Mouse (Mus musculus) large intestine, adult 2 months (tissue): ENCODE data around the gene Jaml. TPM values are rescaled to one million over a fixed set of nuclear protein-coding genes. Genes with fewer than 3 reads are reported as not detected.
A peak's percentile ranks its signal among the peaks of the same experiment; 100 is the strongest.

Experiments used
- DNase-seq: peaks from one replicate; pipeline ENCODE4 v3.0.0-alpha.2; 2012; ENCODE audit warnings: low read depth, low spot score
- WGBS: fragments of 180-500 bp; shearing (Covaris S2); methylation state at CpG from one replicate; pipeline ENCODE4 v1.1.7; 2018; 5-methylcytosine and 5-hydroxymethylcytosine counted together
- polyA plus RNA-seq: library from polyadenylated mRNA; depleted of rRNA; stranded (reverse); fragments of >200 nt; gene quantifications from 2 replicates; pipeline ENCODE4 v1.2.3, GENCODE M21; 2012

The Jaml gene
- polyA plus RNA-seq, 1 experiment: 4.4 TPM

DNA sequence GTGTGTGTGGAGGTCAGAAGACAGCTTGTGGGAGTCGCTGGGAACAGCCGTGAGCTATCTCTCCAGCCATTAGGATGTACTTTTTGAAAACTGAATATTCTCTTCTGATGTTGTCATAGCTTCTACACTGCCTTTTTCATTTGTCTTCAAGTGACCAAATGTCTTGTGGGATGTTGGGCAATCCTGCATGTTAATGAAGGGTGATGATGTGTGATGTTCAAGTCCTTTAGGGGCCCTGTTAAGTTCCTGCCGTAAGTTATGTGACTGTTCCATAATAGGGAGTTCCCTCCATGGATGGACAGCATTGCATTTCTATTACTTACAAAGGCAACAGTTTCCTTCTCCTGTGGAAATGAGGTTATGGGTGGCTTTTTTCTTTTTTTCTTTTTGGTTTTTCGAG lies 12.2 kb upstream of the Jaml start:
- WGBS: 88% methylated on average over 4 of the region's 4 CpGs
- no peak for DNase-seq

DNA sequence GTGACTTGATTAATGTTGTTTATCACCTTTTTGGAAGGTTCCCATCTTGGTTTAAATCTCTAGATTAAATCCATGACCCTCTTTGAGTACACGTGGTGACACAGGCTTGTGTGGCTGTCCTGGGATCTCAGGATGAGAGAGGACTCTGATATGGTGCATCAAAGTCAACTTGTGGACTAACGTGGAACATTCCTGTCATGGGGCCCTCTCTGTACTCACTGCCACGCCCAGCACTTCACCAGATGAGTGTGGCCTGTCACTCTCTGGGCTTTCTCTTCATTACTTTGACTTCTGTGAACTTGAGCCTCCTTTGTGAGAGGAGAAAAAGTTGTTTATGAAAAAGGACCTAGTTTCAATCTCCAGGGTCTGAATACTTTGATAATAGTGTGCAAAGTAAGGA lies 7.2 kb upstream of the Jaml start:
- WGBS: 50% methylated on average over 3 of the region's 3 CpGs
- no peak for DNase-seq

DNA sequence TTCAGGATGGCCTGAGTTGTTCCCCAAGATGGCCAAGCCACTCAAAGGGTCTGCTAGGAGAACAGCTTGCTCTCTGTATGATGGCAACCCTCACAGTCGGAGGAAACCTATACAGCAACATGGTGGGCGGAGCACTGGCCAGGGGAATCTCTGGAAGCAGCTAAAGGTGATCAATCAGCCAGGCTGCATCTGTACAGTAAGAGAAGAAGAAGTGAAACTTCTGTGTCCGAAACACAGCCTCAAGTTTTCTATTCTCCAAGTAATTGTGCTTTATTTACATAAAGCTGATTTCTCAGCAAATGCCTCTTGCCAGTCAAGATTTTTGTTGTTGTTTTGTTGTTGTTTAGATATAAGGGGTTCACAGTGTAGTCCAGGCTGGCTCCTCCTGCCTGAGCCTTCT lies 1.1 kb upstream of the Jaml start:
- no peak for DNase-seq
- WGBS: 68% methylated on average over 3 of the region's 3 CpGs

DNA sequence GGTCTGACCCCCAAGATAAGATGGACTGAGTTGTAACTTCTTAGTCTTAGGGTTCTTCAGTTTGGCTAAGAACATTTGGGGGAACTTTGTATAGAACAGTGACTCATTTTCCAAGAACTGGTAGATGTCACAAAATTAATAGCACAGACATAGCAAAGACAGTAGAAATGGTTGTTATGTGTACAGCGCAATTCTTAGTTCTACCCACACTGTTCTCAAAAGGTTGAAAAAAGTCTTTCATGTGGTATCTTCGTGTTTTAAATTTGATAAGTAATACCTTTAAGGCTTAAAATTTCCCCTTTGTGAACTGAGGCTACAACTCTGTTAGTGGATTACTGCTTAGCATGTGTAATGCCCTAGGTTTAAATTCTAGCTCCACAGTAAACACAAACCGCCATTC lies 4.1 kb downstream of the Jaml start:
- WGBS: 91% methylated on average over 3 of the region's 3 CpGs
- DNase-seq: no peak

DNA sequence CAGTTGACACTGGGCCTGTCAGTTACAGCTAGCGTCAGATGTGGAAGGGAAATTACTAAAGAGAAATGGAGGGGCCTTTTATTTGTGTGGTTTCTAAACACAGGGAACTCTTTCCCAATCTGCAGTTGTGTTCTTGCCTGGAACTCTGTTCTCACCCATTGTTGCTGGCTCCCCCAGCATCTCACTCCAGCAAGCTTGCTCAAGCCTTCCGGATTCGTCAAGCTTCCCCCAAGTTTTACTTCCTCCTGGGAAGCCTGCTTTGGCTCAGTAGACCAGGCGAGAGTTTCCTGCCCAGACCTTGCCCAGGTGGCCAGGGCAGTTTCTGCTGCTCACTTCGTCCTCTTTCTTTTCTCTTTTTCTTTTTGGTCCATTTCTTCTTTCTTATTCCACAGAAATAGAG lies 5.6 kb downstream of the Jaml start:
- DNase-seq: no peak
- 71% methylated on average over 5 of the region's 5 CpGs for WGBS

DNA sequence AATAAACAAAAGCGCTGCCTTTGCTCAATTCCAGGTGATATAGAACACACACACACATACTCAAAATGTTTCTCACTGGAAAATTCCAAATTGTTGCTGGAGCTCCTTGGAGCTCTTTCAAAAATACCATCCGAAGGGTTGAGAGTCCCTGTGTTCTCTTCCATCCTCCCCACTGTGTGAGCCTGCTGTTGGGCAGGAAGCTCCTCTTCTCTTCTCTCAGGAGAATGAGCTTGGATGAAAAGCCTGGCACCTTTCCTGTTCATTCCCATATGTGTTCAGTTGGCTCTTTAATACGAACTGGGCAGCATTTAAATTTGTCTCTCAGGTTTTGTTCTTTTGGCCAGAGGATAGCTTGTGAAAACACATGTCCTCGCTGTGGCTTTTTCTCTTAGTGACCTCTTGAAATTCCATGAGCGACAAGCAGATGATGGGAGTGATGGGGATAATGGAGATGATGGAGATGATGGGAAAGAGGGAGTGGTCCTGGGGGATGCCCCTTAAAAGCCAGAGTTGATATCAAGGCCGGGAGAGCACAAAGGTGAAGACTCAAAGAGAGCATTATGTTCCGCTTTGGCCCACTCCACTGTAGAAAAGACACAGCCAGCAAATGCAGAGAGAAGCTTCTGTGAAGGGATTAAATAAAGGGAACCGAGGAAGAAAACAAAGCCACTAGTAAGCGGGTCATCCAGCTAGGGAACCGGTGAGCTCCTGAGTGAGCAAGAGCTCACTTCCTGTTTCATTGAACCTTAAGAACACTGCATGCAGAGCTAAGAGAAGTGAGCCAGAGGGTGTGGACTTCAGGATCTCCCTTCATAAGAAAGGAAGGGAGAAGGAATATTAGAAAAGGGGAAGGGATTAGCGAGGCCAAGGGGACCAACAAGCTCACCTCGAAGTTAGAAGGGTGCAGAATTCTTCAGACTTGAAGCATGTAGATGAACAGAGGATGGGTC lies 7.0 kb downstream of the Jaml start:
- WGBS: 78% methylated on average over 12 of the region's 12 CpGs
- no peak for DNase-seq

DNA sequence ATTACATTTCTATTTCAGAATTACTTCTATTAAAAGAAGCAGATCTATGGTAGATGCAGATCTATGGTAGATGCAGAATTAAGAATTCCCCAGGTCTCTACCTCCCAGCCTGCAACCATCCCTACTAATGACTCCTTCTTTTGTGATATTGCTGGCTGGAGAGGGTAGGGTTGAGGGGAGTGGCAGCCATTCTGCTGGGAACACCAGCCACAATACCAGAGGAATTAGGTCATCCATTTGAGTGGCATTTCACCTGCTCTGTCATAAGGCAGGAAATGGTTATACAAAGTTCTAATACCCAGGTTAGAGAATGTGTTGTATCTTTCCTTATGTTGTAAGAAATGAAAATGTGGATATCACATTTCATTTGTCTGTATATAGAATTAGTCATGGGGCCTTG lies 9.1 kb downstream of the Jaml start:
- DNase-seq: no peak

DNA sequence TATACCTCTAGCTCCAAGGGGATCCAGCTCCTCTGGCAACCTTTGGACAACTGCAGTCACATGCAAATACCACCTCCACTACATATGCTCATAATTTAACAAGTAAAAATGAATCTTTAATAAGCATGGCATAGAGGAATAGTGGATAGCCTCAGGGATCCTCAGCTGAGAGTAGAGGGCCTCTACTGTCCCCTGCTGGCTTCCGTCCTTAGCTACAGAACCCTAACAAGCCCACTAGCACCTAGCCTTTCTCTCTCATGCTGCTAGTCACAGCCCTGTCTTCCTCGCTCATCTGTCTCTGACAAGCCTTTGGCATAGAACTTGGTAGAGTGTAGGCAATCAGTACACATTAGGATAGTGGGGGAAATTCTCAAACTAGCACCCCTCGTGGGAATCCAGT lies 11.8 kb downstream of the Jaml start:
- WGBS: 78% methylated on average over 3 of the region's 3 CpGs
- DNase-seq: no peak

DNA sequence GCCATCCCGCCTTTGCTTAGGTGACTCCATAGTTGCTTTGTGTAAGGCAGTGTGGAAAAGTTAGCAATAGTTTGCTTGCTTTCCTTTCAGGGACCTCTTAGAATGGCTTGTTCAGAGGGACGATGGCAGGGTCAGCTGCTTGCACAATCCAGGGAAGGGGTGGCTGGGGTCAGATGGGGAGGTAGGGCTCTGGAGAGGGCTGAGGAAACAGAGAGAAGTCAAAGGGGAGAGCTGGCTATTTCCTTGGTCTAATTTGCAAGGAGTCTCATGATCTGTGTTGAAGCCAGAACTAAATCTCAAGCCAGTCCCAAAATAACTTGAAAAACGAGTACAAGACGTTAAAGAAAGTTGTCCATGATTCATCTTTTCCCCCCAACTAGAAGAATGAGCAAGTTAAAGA lies 13.7 kb downstream of the Jaml start:
- 72% methylated on average over 4 of the region's 4 CpGs for WGBS
- DNase-seq: no peak

DNA sequence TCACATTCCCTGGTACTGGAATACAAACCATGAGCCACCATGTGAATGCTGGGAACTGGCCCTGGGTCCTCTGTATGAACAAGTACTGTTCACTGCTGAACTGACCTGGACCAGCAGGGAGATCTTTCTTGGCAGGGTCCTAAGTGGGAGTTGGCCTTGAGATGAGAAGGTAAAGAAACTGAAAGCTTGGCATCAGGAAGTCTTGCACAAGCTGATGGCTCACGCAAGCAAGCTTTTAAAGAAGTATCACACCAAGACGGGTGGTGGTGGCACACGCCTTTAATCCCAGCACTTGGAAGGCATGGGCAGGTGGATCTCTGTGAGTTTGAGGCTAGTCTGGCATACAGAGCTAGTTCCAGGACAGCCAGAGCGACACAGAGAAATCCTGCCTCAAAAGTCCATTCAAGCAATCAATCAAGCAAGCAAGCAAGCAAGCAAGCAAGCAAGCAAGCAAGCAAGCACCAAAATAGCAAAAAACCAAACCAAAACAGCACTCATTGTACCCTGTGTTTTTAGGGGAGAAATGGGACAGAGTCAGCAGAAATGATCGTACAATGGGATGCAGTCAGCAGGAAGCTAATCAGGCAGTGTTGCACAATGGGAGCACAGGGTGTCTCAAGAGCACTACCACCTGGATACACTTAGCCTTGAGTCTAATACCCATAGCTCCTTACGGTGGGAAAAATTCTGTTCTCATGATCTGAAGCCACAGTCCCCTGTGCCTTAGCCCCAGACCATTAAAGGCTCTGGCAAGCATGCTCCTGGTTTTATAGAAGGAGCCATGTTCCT lies 16.4 kb downstream of the Jaml start:
- no peak for DNase-seq
- WGBS: 54% methylated on average over 6 of the region's 6 CpGs

DNA sequence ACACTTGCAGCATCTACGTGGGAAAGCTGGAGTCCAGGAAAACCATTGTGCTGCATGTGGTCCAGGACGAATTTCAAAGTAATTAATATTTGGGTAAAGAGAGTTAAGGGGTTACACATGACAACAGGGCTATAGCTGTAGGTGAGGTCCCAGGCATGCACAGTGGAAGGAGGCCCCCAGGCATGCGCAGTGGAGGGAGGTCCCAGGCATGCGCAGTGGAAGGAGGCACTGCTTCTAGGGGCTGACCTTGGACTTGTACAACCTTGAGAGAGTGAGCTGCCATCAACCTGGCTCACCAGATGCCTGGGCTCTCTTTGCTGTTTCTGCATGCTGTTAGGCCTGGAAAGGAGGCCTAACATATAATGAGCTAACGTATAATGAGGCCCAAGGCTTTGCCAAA lies 18.9 kb downstream of the Jaml start:
- 93% methylated on average over 5 of the region's 5 CpGs for WGBS
- DNase-seq: no peak

DNA sequence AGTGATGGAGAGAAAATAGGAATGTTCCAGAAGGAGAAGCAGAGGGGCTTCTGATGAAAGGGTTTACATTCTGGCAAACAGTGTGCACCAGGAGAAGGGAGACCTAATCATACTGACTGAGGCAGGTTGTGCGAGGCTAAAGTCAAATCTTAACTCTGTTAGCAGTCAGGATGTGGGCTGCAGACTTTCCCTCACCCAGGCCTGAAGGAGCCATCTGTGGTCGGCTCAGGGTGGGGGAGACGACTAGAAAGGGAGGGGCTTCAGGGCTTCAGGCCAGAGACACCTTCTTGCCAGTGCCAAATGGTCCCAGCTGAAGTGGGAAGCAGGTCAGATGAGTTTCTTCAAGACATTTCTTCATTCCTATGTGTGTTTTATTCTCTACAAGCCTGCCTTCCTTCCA lies 19.4 kb downstream of the Jaml start:
- WGBS: 49% methylated on average over 3 of the region's 3 CpGs
- DNase-seq: no peak

DNA sequence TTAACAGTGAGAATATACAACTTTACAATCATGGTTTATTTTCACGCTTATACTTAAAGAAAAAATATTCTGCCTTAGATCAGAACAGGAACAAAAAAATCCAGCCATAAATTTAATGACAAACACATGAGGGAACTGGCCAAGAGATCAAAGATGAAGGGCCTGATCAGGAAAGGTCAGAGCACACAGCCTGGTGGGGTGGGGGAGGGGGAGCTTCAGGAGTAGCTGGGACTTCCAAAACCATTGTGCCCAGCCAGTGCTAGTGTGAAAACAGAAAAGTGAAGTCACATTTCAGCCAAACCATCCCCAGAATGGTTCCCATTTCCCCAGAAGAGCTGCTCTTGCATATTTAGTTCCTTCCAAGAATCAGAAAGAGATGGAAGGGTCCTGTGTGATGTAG lies 23.5 kb downstream of the Jaml start:
- WGBS: 28% methylated on average over 1 of the region's 1 CpGs

DNA sequence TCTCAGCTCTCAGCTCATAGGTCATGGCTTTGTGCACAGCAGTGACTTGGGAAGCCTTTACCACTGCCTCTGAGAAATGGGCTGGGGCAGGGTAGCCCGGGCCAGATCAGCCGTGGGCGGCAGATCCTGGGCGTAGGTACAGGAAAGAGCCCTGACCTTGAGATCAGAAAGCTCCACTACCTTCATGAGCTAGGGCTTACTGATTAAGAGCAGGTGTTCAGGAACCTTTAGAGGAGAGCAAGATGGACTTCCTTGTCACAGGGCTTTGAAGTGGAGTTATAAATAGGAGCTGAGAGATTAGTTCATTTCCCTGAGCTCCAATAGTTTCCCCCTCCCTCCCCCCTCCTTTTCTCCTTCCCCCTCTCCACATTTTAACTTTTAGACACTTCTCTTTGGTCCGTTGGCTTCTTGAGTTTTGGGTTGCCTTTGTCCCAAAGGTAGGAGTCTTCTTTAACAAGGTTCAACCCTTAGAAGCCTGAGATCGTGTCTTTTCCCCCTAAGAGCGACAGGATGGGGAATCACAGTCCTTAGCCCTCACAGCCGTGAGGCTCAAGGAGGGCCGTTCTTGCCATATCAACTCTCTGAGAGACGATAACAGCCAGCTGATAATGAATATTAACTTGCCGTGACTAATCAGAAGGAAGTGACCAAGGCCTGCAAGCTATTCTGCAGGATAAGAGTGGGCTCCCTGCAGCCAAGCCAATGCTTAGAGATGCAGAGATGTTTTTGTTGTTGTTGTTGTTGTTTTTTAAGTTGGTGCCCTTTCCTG lies 24.4 kb downstream of the Jaml start:
- WGBS: 28% methylated on average over 11 of the region's 11 CpGs

More for the DNA sequence above, 23.5 kb downstream of the Jaml start:
- DNase-seq: no peak

DNA sequence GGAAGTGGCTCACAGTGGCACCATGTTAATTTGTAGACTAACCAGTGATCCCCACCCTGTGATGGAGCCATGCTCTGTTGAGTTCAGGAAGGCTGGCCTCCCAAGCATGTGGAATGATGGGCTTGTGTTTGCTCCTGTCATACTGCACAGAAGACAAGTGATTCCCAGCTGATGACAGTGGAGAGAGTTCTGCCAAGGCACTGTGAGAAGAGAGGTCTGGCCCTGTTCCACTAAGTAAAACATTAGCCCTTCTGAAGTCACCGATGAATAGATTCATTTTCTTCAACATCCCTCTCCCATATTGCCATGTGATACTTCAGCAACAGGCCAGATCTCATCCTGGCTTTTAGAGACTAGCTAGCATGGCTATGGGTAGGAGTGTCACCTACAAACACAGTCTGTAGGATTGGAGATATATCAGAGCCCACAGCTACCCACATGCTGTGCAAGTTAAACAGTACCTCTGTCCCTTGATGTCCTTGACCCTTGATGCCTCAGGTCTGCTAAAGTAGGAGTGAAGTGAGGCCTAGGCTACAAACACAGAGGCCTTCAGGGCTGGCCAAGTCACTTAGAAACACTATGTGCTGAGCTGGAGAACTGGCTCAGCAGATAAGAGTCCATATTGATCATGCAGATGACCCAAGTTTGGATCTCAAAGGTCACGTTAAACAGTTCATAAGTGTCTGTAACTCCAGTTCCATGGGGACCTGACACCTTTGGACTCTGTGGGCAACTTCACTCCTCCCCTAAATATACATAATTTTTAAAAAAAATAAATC lies 26.8 kb downstream of the Jaml start:
- 38% methylated on average over 2 of the region's 2 CpGs for WGBS
- DNase-seq: no peak

More for the DNA sequence above, 24.4 kb downstream of the Jaml start:
- DNase-seq: no peak

DNA sequence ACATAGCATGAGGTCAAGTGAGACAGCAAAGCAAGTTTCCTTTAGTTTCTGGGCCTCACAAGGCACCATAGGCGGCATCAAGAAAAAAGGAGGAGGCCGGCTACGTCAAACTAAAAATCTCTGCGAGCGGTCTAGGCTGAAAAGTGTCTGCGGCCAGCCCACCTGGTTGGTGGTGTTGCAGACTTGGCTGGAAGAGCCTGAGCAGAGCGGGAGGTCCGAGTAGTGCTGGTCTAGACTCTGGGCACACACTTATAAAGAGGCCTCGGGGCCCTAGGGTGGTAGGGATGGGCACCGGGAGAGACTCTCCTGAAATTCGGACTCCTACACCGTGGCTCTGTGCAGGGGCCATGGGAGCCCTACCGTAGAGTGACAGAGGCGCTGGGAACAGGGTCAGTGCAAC lies 36.7 kb downstream of the Jaml start:
- no peak for DNase-seq
- 59% methylated on average over 14 of the region's 14 CpGs for WGBS

DNA sequence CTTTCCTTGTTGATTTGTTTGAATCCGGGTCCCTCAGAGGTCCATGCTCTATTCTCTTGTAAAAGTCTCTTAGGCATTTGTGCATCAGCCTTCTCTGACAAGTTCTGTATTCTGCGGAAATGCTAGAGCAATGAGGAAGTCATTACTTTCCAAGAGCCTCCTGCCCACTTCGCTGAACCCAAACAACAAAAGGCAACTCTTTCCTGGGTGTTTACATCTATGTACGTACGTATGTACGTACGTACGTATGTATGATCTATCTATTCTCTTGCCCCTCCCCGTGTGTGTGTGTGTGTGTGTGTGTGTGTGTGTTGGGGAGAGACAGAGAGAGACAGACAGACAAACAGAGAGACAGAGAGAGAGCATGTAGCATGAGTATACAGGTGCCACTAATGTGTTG lies 37.8 kb downstream of the Jaml start:
- DNase-seq: peak; percentile 31
- WGBS: 16% methylated on average over 9 of the region's 9 CpGs

DNA sequence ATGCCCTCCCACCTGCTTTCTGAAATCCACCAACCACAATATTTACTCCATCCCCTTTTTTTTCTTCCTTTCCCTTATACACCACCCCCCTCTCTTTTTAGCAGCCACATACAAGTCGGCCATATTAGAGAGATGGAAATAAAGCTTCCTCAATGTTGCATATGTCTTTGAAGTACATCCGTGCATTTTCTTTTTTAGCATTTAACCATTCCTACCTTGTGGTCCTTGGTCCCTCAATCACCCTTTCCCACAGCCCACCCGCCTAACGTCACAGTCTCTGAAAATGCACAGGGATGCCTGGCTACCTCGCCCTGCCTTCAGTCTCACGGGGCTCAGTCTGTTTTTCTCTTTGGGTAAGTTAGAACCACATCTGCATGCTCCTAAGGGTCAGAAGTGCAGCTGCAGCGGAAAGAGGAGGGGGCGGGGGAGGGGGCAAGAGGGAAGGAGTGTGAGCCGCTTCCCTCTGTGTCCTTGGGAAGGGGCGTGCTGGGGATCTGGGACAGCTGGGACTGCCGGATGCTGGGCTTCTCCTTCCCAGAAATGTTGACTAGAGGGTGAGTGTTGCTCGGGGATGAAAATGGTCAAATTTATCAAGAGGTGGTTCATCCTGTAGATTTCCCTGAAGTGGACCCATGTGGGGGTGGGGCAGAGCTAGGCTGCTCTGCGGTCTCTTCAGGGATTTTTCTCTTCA lies 38.9 kb downstream of the Jaml start, which contains the start of gene Scn2b:
Gene Scn2b (plus strand): TSS at position 42 of the 691 bp plus-strand sequence.
- DNase-seq: no peak
- 32% methylated on average over 13 of the region's 13 CpGs for WGBS

DNA sequence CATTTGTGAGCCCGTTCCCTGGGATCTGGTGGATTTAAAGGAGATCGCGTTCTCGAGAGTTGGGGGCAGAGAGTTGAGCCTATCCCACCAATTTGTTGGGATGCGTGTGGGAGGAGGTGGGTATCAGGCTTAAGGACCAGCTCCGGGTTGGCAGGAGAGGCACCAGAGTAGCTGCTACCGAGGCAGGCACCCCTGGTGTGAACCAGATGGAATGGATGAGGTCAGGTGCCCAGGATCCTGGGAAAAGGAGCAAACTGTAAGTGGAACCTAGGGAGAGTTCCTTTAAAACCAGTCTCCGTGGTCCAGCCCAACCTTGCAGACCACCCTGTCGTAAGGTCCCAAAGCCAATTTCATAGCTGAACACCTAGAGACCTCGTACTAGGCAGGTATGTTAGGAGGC lies 39.6 kb downstream of the Jaml start:
- DNase-seq: no peak
- 72% methylated on average over 10 of the region's 10 CpGs for WGBS
